Mouse (Mus musculus): ENCODE data around the gene Cdv3.
"Not testable (repeated sequence)": the region's sequence is repeated elsewhere in the genome, so short reads cannot be mapped to it uniquely, and the experiment has no call there.

The Cdv3 gene

DNA sequence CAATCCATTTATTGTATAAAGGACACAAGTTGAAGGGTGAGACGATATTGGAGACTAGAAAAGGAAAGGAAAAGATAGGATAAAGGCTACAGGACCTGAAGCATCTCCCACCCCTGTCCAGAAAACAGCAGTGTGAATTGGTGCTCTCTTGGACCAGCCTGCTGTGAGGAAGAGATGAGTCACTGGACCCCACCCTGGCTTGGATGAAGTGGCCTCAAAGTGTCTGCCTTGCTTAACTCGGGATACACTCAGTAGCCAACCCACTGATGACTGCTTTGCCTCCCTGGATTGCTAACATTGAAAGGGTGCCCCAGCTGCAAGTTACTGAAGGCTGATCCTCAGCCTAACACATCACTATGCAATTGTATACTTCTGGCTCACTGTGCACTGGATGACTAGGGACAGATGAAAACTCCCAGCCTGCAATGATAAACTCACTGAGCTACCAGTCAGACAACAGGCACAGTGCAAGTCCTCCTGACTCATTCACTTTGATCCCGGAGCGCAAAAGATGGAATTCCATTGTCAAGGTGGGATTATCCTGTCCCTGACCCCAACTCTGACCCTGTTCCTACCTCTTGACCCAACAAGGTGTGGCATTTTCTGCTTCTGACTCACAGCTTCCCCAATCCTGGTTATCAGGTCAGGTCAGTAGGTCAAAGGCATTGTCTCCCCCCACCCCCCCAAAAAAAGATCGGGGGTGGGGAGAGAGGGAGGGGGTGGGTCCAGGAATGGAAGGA is 6.8 kb upstream of the Cdv3 start:
- DNase-seq (ENCODE audit: extremely low spot score): no peak

DNA sequence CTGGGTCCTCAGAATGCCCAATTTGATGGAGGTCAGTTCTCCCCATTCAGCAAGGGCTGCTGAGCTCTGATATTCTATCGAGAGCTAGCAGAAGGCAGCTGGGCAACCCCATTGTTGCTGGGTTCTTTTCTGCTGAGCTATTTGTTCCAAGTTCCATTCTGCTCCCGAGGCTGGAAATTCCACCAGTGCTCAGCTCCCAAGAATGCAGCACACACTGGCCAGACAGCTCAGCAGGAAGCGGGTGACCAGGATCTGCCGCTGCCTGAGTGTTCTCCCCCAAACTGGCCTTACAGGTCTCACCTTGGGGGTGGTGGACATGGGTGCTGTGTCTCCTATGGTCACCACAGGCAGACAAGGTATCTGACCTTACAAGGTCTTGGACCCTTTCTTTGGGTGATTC is 4.3 kb upstream of the Cdv3 start:
- DNase-seq (ENCODE audit: extremely low spot score): no peak

DNA sequence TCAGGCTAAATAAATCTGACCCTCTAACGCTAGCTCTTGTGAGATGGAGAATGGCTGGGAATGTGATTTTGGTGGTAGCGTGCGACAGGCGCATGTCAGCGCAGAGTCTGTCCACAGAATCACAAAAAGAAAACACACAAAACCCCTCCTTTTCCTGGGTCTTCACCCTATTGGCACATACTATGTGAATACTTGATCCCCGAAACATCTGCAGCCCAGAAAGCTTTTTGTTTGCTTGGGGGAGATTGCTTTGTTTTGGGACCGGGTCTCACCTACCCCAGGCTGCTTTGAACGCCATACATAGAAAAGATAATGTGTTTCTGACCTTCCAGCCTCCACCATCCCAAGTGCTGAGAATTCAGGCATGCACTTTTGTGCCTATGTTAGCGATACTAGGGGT is 716 bp upstream of the Cdv3 start:
- DNase-seq (ENCODE audit: extremely low spot score): no peak

DNA sequence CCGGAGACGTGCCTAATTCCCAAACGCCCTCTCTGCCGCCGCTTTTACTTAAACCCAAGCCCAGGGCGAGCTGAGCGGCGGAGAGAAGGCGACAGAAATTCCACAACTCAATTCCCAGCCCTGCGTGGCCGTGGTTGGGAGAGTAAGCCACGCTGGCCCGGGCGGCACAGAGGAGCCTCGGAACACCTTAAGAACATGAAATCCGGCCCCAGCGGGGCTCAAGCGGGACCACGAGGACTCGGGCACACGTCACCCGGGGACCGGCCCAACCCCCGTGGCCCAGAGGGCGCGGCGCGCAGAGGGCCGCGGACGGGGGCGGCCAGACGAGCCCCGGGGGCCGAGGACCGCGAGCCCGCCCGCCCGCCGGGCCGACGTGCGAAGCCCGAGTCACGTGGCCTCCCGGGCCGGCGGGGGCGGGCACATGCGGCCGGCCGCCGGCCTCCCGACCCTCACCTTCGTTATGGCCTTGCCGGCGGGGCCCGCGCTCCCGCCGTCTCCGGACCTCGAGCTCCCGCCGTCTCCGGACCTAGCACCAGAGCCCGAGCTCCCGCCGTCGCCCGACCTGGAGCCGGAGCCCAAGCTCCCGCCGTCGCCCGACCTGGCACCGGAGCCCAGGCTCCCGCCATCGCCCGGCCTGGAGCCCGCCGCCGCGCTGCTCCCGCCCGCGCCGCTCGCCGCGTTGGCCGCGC is 895 bp downstream of the Cdv3 start:
- DNase-seq (ENCODE audit: extremely low spot score): peak; percentile 67

DNA sequence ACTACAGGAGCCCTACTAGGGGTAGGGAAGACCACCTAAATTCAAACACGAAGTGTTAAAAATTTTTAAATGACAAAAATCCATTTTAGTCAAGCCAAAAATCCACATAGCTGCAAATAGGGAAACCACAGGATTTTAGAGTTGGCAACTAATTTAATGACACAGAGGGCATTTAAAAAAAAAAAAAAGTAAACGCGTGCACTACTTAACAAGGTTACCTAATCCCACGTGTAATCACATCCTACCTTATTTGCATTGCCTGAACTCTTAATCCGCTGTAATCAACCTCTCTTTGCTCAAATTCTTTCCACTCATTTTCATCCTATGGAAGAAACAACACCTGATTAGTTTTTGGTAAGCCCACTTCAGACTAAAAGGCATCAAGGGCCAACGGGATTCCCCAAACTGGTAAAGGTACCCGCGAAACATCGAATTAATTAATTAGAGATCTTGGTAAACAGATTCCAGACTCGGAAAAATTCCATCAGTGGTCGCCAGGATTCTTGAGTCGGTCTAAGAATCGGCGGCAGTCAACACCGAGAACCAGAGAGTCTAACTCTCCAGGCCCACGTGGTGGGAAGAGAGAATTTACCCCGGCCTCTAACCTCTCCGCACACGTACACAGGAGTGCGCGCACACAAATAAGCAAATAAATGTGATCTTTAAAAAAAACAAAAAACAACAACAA is 1.8 kb downstream of the Cdv3 start:
- peak; percentile 43 for DNase-seq (ENCODE audit: extremely low spot score)

DNA sequence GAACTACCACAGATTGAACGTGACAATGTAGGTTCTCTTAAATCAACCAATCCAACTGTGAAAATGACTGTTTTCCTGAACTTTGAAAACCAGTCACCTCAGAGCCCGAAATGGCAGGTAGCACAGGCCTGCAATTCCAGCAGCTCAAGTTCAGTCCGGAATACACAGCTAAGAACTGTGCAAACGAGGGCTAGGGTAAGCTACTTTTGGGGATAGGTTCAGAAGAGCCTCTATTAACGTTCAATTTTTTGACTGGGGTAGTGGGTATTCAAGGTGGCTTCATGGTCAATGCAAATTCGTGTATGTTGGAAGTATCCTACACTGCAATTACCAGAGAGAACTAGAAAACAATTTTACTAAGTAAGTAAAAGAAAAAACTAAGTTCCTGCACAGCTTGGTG is 2.6 kb downstream of the Cdv3 start:
- no peak for DNase-seq (ENCODE audit: extremely low spot score)

DNA sequence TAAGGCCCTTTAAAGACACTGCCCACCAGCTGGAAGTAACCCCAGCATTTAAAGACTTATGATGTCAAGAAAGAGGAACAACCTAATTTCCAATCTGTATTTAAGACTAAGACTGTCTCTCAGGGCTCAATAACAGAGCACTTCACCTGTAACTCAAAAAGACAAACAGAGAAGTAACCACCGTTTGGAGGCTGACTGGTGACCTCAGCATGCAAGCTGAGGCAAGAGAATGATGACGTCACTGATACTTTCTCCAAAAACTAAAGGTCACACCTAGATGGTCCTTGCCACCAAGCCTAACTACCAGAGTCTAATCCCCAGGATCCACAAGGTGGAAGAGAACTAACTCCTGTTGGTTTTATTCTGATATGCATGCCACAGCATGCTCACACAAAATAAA is 5.0 kb downstream of the Cdv3 start:
- DNase-seq (ENCODE audit: extremely low spot score): no peak

DNA sequence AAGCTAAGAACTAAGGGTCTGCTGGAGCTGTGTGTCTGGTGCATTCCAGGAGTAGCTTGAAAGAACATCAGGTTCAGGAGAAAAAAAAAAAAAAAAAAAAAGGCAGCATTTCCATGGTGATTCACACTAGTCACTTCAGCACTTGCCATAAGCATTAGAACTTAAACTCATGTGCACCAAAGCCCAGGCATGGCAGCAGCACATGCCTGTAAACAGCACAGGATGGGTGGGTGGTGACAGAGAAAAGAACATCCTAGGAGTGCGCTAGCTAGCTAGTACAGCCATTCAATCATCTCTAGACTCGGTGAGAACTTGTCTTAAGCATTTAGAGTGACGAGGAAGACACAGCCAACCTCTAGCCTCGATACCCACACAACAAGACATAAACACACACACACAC is 7.1 kb downstream of the Cdv3 start:
- no peak for DNase-seq (ENCODE audit: extremely low spot score)

DNA sequence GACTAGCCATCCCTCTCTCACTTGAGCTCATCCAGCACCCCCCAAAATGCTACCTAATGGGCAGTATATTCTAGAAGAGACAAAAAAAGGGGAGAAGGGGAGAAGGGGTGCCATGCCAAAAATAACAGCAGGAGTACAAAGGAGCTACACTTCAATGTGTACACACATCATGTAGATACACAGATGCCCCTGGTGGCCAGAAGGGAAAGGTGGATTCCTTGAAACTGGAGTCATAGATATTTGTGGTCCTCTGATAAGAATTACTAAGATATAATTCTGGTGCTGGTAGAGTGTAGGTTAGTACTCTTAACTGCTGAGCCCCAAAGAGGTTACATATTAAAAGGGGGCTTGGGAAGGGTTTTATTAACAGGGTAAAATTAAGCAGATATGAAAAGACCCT is 7.7 kb downstream of the Cdv3 start:
- DNase-seq (ENCODE audit: extremely low spot score): no peak

DNA sequence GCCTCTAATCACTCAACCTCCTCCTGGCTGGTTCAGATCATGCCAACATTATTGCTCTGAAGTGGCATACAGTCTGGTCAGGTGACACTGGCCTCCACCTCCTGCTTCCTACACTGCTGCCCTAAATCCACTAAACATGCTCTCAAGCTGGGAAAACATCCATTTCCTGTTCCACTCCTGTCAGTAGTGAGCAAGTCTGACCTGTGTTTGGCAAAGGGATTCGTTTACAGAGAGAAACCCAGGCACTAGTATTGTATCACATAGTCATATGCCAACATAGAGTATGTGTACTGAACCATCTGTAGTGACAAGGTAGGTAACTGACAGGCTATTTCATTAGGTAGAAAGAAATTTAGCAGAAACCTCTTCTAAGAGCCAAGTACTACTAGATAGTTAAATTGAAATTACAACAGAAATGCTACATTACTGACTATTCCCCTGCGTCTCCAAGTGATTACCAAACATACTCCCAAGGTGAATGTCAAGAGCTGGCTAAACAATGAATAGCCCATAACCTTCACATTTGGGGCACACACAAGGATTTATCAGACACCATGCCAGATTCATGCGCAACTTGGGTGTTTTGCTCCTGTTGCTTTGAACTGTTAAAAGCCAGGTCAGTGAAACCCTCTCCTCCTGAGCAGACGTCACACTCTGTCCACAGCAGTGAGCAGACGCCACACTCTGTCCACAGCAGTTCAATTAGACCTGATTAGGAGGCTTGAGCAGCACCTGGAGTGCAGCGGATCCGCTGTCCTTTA is 12.0 kb downstream of the Cdv3 start:
- not testable (repeated sequence) for DNase-seq (ENCODE audit: extremely low spot score)

DNA sequence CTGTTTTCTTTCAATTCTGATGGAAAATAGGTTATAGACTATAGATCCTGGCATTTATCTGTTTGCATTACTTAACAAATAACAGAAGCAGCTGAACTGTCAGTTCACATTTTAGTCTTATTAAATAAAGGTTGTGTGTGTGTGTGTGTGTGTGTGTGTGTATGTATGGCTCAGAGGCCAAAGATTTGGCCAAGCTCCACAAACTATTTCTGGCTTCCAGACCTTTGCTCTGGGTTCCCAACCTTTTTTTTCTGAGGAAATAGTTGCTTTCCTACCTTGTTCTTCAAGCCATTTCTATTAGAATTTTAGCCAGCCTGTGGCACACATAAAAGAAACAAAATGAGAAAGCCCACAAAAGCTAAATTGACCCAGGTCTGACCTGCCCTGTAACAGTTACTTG is 16.8 kb downstream of the Cdv3 start:
- no peak for DNase-seq (ENCODE audit: extremely low spot score)

DNA sequence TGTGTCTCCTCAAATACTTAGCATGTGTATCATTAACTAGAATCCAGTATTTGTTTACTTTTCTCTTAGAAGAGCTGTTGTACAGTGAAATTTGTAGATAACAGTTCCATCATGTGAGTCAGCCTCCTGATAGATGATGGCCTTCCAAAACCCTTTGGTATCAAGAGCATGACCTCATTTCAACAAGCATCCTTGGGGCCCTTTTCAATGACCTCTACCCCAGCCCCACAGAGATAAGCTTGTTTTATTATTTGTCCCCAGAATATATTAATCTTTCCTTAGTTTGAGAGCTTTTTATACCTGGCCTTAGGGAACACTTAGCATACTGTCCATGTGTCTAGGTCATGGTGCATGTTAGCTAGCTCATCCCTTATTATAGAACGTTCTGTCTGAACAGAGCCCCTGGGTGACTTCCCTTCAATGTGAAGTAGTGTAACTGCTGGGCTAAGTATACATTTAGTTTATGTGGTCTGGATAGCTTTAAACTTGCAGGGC is 17.6 kb downstream of the Cdv3 start:
- DNase-seq (ENCODE audit: extremely low spot score): no peak

DNA sequence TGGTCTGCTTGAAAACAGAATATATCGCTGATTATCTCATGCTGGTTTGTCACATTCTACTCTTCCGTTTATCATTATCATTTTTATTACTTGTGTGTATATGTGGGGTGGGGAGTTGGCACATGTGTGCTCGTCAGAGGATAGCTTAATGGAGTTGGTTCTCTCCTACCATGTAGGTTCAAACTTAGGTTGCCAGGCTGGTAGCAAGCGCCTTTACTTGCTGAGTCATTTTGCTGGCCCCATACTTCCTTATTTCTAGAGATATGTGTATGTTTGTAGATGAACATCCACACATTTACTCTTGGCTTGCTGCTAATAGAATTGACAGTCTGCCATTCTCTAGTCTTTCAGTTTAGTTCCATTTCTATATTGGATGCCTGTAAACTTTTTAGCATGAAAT is 18.6 kb downstream of the Cdv3 start:
- no peak for DNase-seq (ENCODE audit: extremely low spot score)

DNA sequence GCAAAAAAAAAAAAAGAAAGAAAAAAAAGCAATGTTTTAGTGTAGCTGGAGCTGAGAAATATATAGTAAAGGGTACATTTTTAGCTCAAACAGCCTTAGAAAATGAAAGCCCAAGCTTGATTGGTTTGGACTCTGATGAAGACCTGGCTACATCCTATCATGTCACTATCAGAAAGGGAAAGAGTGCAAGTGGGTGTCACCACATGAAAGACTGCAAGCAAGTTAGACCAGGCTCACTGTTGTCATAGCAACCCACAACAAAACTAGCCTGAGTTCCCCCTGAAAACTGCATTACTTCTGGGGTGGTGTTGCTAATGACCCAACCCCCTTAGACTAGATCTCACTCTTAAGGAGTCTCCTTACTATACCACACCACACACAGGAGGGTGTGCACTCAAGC is 28.7 kb downstream of the Cdv3 start:
- DNase-seq (ENCODE audit: extremely low spot score): no peak

DNA sequence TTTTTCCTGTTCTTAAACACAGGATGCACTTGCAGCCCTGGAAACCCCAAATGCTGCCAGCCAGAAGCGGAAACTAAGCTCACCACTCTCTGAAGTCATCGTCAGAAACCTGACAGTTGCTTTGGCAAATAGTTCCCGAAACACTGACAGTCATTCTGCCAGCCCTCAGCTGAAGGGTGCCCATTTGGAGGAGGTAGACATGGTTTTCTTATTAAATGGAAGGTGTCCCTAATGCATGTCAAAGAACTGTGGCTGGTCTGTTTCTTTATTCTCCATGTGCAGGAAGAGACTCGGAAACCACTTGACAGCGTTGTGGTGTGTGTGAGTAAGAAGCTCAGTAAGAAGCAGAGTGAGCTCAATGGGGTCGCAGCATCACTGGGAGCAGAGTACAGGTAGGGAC is 33.0 kb downstream of the Cdv3 start:
- no peak for DNase-seq (ENCODE audit: extremely low spot score)

DNA sequence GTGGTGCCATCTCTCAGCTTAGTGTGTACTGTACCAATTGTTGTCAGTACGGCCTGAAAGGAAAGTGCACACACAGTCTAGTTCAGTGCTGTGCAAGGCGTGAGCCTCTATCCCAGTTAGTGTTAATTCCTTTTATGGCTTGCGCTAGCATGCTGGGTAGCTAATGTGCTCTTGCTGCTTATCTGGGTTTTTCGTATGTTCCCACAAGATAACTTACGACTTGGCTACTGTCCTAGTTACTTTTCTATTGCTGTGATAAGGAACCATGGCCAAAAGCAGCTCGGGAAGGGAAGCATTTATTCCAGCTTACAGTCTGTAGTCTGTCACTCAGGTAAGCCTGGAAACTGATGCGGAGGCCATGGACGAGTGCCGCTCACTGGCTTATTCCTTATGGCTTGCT is 39.2 kb downstream of the Cdv3 start:
- no peak for DNase-seq (ENCODE audit: extremely low spot score)

DNA sequence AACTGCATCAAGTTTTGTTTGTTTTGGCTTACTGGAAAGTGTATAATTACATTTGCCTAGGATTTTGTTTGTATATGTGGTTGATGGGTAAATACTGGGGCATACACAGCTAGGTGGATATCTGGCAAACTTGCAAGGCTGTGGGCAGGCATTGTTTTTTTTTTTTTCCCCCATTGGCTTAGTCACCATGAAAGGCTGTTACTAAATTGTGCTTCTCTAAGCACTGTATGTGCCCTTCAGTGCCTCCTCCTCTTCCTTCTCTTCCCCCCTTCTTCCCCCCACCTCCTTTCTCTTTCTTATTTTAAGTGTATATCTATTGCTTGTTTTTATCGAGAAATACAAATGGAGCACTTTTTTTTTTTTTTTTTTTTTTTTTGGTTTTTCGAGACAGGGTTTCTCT is 41.0 kb downstream of the Cdv3 start:
- no peak for DNase-seq (ENCODE audit: extremely low spot score)

DNA sequence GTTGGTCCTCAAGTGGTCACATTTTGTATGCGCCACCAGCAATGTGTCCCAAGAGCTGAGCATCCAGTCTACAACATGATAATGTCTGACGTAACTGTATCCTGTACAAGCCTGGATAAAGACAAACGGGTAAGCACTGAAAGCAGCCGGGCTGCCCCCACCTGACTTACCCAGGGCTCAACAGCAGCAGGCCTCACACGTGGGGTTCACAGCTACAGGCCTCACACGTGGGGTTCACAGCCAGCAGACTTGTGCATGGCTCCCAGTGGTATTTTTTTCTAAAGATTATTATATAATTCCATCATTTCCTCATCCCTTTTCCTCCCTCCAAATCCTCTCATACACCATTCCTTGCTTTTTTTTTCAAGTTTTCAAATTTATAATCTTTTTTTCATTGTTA is 55.8 kb downstream of the Cdv3 start:
- no peak for DNase-seq (ENCODE audit: extremely low spot score)

DNA sequence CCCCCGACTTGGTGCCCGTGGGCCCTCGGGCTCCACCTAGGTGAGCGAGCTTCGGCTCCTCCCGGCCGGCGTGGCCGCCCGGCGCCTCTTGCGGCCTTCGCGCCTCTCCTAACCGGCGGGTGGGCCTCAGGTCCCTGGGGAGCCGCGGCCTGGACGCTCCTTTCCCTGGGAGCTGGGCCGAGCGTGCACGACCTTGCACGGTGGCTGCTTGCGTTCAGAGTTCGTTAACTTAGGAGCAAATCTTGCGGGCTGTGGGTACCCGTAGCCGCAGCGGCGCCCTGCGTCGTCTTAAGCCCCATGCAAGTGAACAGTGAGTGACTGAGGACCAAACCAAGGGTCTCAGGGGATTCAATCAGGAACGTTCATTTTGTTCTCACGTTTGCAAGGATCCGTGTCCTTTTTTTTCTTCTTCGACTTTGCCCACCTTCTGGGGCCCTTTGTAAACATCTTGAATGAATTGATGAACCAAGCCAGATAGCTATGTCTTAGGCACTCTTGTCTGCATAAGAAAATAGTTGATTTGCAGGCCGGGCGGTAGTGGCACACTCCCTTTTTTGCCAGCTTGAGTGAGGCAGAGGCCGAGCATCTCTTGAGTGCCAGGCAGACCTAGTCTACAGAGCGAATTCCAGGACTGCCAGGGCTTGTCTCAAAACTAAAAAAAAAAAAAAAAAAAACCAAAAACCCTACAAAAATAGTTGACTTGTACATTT is 60.2 kb downstream of the Cdv3 start:
- DNase-seq (ENCODE audit: extremely low spot score): no peak

DNA sequence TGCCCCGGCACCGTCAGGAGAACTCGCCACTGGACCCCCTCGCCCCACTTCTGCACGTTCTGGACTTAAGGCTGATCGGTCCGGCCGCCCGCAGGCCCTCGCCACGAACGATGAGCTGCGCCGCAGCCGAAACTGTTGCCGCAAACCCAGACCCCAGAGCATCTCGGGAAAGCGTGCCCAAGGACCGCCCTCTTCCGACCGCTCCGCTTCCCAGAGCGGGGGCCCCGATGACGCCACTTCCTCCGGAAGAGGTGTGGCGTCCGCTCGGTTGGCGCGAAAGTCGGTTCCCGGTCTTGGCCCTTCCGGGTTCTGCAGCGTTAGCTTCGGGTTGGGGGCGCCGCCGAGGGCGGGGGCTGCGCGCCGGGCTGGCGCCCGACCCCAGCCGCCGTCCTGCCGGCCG is 60.7 kb downstream of the Cdv3 start, which contains the start of the genes 1300017J02Rik and Topbp1:
TSS of gene 1300017J02Rik (minus strand) at position 156 of the 400 bp plus-strand sequence.
TSS of gene Topbp1 (plus strand) at position 289 of the 400 bp plus-strand sequence.
- DNase-seq (ENCODE audit: extremely low spot score): peak; percentile 94

Measured in embryo, embryonic 9.5 days (tissue).